Mouse (Mus musculus) stomach, embryonic 16.5 days (tissue): Measurements from ENCODE around the gene Gclm. TPM values are rescaled to one million over a fixed set of nuclear protein-coding genes. Genes with fewer than 3 reads are reported as not detected.

Experiments used
- ATAC-seq: fragments of 200-750 bp; cut with Nextera tagmentation; 2 replicates; pipeline ENCODE4 v1.8.0; 2017; ENCODE audit warnings: moderate number of reproducible peaks, moderate TSS enrichment; ENCODE audit not compliant: insufficient read depth, low FRiP score
- H3K27ac ChIP-seq: fragments of 300-500 bp; sonication (generic); 2 replicates; pipeline ENCODE4 v1.5.1; 2014; ENCODE audit warnings: low read length
- H3K27me3 ChIP-seq: fragments of 300-500 bp; sonication (generic); 2 replicates; pipeline ENCODE4 v1.6.1; 2014; ENCODE audit warnings: low read length, control low read depth, mixed read lengths; ENCODE audit not compliant: control insufficient read depth, insufficient read depth
- H3K36me3 ChIP-seq: fragments of 300-500 bp; sonication (generic); 2 replicates; pipeline ENCODE4 v1.6.1; 2014; ENCODE audit warnings: low read length; ENCODE audit not compliant: control insufficient read depth, insufficient read depth
- H3K4me1 ChIP-seq: fragments of 300-500 bp; sonication (generic); 2 replicates; pipeline ENCODE4 v1.6.1; 2014; ENCODE audit warnings: low read length, control low read depth, mixed read lengths; ENCODE audit not compliant: control insufficient read depth, insufficient read depth
- H3K4me2 ChIP-seq: fragments of 300-500 bp; sonication (generic); 2 replicates; pipeline ENCODE4 v1.6.1; 2014; ENCODE audit warnings: low read depth, low read length, mixed read lengths
- H3K4me3 ChIP-seq: fragments of 300-500 bp; sonication (generic); replicated peaks from 2 replicates; pipeline ENCODE4 v1.5.1; 2014; ENCODE audit warnings: mild to moderate bottlenecking, low read length
- H3K9ac ChIP-seq: fragments of 300-500 bp; sonication (generic); 2 replicates; pipeline ENCODE4 v1.6.1; 2014; ENCODE audit warnings: low read length
- H3K9me3 ChIP-seq: fragments of 300-500 bp; sonication (generic); replicated peaks from 2 replicates; pipeline ENCODE4 v1.6.1; 2016; ENCODE audit warnings: low read length, control low read depth; ENCODE audit not compliant: control insufficient read depth
- WGBS: fragments of 180-500 bp; shearing (Covaris S2); extraction: QIAGEN DNeasy Blood & Tissue Kit; methylation state at CpG from one replicate; pipeline ENCODE4 v1.1.7; 2014; 5-methylcytosine and 5-hydroxymethylcytosine counted together
- polyA plus RNA-seq: library from polyadenylated mRNA; unstranded; fragments of >200 nt; fragmentation: Nextera tagmentation; extraction: Ambion mirVana; gene quantifications from 2 replicates; pipeline ENCODE4 v1.2.1, GENCODE M21; 2015

Gene Gclm
- polyA plus RNA-seq, 1 experiment from 2014 or later, result 60.8 TPM

- peak; percentile 70 for ATAC-seq
- Histone ChIP-seq H3K9ac (peak within 1 kb of the TSS; percentile 92), H3K4me3 (peak within 1 kb of the TSS; percentile 95), H3K4me1 (peaks cover 11% of the 10 kb centered on the region; the same call in 1 of the 2 replicates), H3K27ac (peak within 1 kb of the TSS; percentile 93), H3K4me2 (peak within 1 kb of the TSS; percentile 87), H3K36me3 (no peaks in the 10 kb centered on the region), H3K9me3 (no peaks in the 10 kb centered on the region), H3K27me3 (no peaks in the 10 kb centered on the region)
- WGBS, result 5% methylated on average over 37 of the region's 37 CpGs
Observed at GRCm38 (mm10) chr3:122293954-122294850, 48.8 kb downstream of the Gclm start, which contains the start of gene Bcar3. Gene Bcar3, plus strand, starts transcription at chr3:122294136.

- H3K9me3 ChIP-seq, result no peaks in the 10 kb centered on the region
- H3K27ac ChIP-seq, result no peak overlapping the region
- no peak for ATAC-seq
- no peak overlapping the region for H3K9ac ChIP-seq
- H3K27me3 ChIP-seq, result no peaks in the 10 kb centered on the region
- H3K4me1 ChIP-seq, result peaks cover 11% of the 10 kb centered on the region; the same call in 1 of the 2 replicates
- no peak overlapping the region for H3K4me2 ChIP-seq
- 17% methylated on average over 5 of the region's 5 CpGs for WGBS
- no peaks in the 10 kb centered on the region for H3K36me3 ChIP-seq
- H3K4me3 ChIP-seq, result no peak overlapping the region
Observed at GRCm38 (mm10) chr3:122295511-122295910, 50.2 kb downstream of the Gclm start.

DNA sequence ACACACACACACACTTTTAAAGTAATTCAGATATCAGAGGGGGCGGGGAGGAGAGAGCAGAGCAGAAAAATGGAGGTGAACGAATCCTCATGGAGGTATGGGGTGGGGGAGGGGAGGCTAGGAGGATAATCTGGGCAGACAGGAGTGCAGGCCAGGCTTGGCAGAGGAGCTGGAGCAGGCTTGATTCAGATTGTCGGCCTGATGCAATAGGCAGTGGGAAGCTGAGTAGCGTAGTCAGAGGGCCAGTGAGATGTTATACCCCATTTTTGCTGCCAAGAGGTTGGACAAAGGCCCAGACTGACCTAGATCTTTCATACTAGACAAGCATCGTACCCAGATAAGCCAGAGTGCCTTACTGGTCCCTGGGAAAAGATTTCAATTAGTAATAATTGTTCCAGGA is 51.6 kb downstream of the Gclm start:
- H3K4me2 ChIP-seq, result no peak overlapping the region
- no peaks in the 10 kb centered on the region for H3K27me3 ChIP-seq
- no peak overlapping the region for H3K4me3 ChIP-seq
- H3K4me1 ChIP-seq, result peaks cover 11% of the 10 kb centered on the region; the same call in 1 of the 2 replicates
- H3K27ac ChIP-seq, result no peak overlapping the region
- H3K9ac ChIP-seq, result no peak overlapping the region
- 62% methylated on average over 5 of the region's 5 CpGs for WGBS
- H3K36me3 ChIP-seq, result no peaks in the 10 kb centered on the region
- H3K9me3 ChIP-seq, result no peaks in the 10 kb centered on the region
- no peak for ATAC-seq

DNA sequence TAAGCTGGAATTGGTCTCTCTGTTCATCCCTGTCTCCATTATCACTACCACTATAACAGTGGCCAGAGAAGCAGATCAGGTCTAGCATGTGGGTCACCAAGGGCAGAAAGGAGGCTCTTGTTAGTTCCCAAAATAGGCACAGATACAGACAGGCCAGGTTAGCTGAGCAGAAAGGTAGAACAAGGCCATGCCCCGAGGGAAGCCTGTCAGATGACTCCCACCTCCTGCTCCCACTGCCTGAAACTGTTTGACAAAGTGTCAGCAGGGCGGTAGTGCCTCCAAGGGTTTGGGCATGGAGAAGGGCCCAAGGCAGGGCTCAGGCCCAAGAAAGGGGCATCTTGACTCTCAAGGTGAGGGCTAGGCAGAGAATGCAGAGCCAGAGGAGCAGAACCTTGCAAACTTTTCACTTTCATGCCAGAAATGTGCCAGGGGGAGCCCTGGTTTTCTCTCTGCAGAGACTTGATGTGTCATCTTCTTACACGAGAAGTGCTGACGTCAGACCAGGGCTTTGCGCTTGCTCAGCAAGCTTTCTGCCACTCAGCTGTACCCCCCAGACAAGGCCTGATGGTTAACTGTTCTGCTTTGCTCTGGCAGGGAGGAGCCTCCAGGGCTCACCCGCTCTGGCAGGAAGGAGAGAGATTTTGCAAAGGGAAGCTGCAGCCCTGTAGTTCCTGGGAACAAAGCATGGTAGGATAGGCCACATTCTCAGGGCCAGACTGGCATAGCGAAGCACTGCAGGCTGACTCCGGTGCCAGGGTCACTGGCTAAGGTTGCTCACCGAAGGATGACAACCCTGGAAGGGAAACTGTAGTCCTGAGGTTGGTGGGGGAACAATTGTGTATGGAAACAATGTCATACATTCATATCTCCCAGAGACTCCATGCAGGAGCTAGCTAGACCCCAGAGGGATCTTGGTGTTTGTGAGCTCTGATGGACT is 55.9 kb downstream of the Gclm start:
- H3K4me2 ChIP-seq, result no peak overlapping the region
- 58% methylated on average over 9 of the region's 9 CpGs for WGBS
- H3K27ac ChIP-seq, result no peak overlapping the region
- peak; percentile 77 for ATAC-seq
- no peaks in the 10 kb centered on the region for H3K36me3 ChIP-seq
- H3K4me1 ChIP-seq, result no peaks in the 10 kb centered on the region
- no peak overlapping the region for H3K4me3 ChIP-seq
- no peaks in the 10 kb centered on the region for H3K27me3 ChIP-seq
- no peaks in the 10 kb centered on the region for H3K9me3 ChIP-seq
- no peak overlapping the region; the same call in 1 of the 2 replicates for H3K9ac ChIP-seq

DNA sequence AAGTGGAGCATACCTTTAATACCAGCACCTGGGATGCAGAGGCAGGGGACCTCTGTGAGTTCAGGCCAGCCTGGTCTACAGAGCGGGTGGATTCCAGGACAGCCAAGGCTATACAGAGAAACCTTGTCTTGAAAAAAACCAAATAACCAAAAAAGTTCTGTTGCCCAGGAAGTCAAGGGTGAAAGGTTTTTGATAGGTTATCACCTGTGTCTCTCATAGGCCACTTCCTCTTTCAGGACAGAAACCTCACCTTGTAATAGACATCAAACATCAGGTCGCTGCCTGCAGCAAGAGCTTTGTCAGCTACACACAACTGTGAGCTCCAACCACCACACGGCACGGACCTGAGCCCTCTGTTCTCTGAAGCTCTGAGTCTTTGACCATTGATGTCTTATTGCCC is 59.2 kb downstream of the Gclm start:
- 79% methylated on average over 4 of the region's 4 CpGs for WGBS
- no peaks in the 10 kb centered on the region for H3K9me3 ChIP-seq

DNA sequence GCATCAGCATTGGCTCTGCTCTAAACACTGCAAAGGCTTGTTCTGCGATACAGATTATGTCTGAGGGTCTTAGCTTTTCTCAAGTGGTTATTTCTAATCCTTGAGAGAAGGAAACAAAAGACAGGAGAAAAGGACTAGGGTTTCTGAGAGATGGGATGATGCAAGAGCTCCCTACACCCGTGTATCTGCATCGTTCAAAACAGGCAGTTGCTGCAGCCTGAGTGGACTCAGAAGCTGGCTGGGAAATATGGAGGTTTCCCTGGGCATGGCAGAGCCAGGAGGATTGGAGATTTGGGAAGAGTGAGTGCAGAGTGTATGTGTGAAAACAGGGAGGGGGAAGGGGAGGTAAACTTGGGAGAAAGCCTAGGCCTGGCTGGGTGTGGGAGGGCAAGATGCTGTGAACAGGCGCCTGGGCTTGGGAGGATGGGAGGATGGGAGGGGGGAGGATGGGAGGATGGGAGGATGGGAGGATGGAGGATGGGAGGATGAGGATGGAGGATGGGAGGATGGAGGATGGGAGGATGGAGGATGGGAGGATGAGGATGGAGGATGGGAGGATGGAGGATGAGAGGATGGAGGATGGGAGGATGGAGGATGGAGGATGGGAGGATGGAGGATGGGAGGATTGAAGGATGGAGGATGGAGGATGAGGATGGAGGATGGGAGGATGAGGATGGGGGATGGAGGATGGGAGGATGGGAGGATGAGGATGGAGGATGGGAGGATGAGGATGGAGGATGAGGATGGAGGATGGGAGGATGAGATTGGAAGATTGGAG is 62.7 kb downstream of the Gclm start:
- Histone ChIP-seq H3K9me3 (no peaks in the 10 kb centered on the region), H3K27ac (no peak overlapping the region), H3K4me1 (no peaks in the 10 kb centered on the region), H3K4me3 (no peak overlapping the region), H3K27me3 (no peaks in the 10 kb centered on the region), H3K36me3 (no peaks in the 10 kb centered on the region), H3K9ac (no peak overlapping the region), H3K4me2 (no peak overlapping the region)
- WGBS, result 48% methylated on average over 4 of the region's 4 CpGs
- ATAC-seq, result no peak

More for the DNA sequence above, 59.2 kb downstream of the Gclm start:
- H3K36me3 ChIP-seq, result no peaks in the 10 kb centered on the region
- no peak overlapping the region for H3K9ac ChIP-seq
- H3K4me3 ChIP-seq, result no peak overlapping the region
- no peak for ATAC-seq
- no peak overlapping the region for H3K27ac ChIP-seq
- H3K4me2 ChIP-seq, result no peak overlapping the region
- no peaks in the 10 kb centered on the region for H3K4me1 ChIP-seq
- no peaks in the 10 kb centered on the region for H3K27me3 ChIP-seq

GRCm38 (mm10) chr3:122308981-122309380 is 63.6 kb downstream of the Gclm start:
- no peaks in the 10 kb centered on the region for H3K9me3 ChIP-seq
- WGBS, result 29% methylated on average over 6 of the region's 6 CpGs
- no peak for ATAC-seq
- no peaks in the 10 kb centered on the region for H3K27me3 ChIP-seq
- 0 out of 2 replicates have a peak, but pooled peaks cover 1% of the 10 kb centered on the region for H3K4me1 ChIP-seq
- no peak overlapping the region for H3K4me3 ChIP-seq
- no peaks in the 10 kb centered on the region for H3K36me3 ChIP-seq
- no peak overlapping the region for H3K27ac ChIP-seq
- no peak overlapping the region for H3K4me2 ChIP-seq
- no peak overlapping the region for H3K9ac ChIP-seq

GRCm38 (mm10) chr3:122312078-122312477 is 66.7 kb downstream of the Gclm start:
- 16% methylated on average over 2 of the region's 2 CpGs for WGBS
- peak; percentile 32; the same call in 1 of the 2 replicates for ATAC-seq
- peaks cover 12% of the 10 kb centered on the region for H3K4me1 ChIP-seq

More at GRCm38 (mm10) chr3:122312078-122312477, 66.7 kb downstream of the Gclm start:
- no peaks in the 10 kb centered on the region for H3K27me3 ChIP-seq
- no peak overlapping the region for H3K9ac ChIP-seq
- no peak overlapping the region for H3K4me2 ChIP-seq
- no peaks in the 10 kb centered on the region for H3K36me3 ChIP-seq
- no peak overlapping the region for H3K27ac ChIP-seq
- H3K4me3 ChIP-seq, result no peak overlapping the region
- H3K9me3 ChIP-seq, result no peaks in the 10 kb centered on the region
